Mouse (Mus musculus) hindbrain, embryonic 12.5 days (tissue): ENCODE results near the gene Btrc. TPM values are rescaled to one million over a fixed set of nuclear protein-coding genes. Genes with fewer than 3 reads are reported as not detected.
A peak's percentile ranks its signal among the peaks of the same experiment; 100 is the strongest.
"Not testable (repeated sequence)": the region's sequence is repeated elsewhere in the genome, so short reads cannot be mapped to it uniquely, and the experiment has no call there.

Experiments used
- ATAC-seq: fragments of 200-750 bp; cut with Nextera tagmentation; 2 replicates; pipeline ENCODE4 v1.8.0; 2017; ENCODE audit warnings: moderate TSS enrichment; ENCODE audit not compliant: low FRiP score
- H3K27ac ChIP-seq: fragments of 300-500 bp; sonication (generic); 2 replicates; pipeline ENCODE4 v1.5.1; 2016; ENCODE audit warnings: mild to moderate bottlenecking
- H3K27me3 ChIP-seq: fragments of 300-500 bp; sonication (generic); 2 replicates; pipeline ENCODE4 v1.6.1; 2016; ENCODE audit warnings: mild to moderate bottlenecking
- H3K36me3 ChIP-seq: fragments of 300-500 bp; sonication (generic); 2 replicates; pipeline ENCODE4 v1.6.1; 2016; ENCODE audit warnings: mild to moderate bottlenecking
- H3K4me1 ChIP-seq: fragments of 300-500 bp; sonication (generic); 2 replicates; pipeline ENCODE4 v1.6.1; 2016
- H3K4me2 ChIP-seq: fragments of 300-500 bp; sonication (generic); replicated peaks from 2 replicates; pipeline ENCODE4 v1.6.1; 2016; ENCODE audit warnings: mild to moderate bottlenecking
- H3K4me3 ChIP-seq: fragments of 300-500 bp; sonication (generic); 2 replicates; pipeline ENCODE4 v1.5.1; 2016; ENCODE audit warnings: mild to moderate bottlenecking
- H3K9ac ChIP-seq: fragments of 300-500 bp; sonication (generic); 2 replicates; pipeline ENCODE4 v1.6.1; 2016; ENCODE audit warnings: mild to moderate bottlenecking, moderate library complexity
- H3K9me3 ChIP-seq: fragments of 300-500 bp; sonication (generic); replicated peaks from 2 replicates; pipeline ENCODE4 v1.6.1; 2016; ENCODE audit warnings: mild to moderate bottlenecking
- WGBS: fragments of 180-500 bp; shearing (Covaris S2); methylation state at CpG from one replicate; pipeline ENCODE4 v1.1.7; 2016; 5-methylcytosine and 5-hydroxymethylcytosine counted together
- polyA plus RNA-seq: library from polyadenylated mRNA; unstranded; fragments of >200 nt; fragmentation: Nextera tagmentation; extraction: Ambion mirVana; gene quantifications from 2 replicates; pipeline ENCODE4 v1.2.1, GENCODE M21; 2016

Btrc gene
- polyA plus RNA-seq, 1 experiment from 2014 or later: 67.1 TPM

DNA sequence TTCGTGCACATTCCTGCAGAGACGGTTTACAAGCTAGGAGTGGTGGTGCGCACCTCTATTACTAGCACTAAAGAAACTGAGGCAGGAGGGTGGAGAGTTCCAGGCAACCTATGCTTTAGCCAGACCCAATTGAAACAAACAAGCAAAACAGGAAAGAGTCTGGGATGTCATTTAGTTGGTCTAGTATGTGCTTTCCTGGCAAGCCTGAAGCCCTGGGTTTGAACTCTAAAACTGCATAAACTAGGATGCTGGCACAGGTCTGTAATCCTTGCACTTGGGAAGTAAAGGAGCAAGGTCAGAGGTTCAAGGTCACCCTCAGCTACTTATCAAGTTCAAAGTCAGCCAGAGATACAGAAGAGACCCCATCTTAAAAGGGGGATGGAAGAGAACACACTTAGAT lies 178.5 kb downstream of the Btrc start:
- Histone ChIP-seq H3K27me3 (peaks cover 82% of the 10 kb centered on the region), H3K36me3 (no peaks in the 10 kb centered on the region), H3K4me2 (peak overlapping the region; percentile 73), H3K4me3 (peak overlapping the region; percentile 37), H3K9ac (peak overlapping the region; percentile 56; the same call in 1 of the 2 replicates), H3K27ac (peak overlapping the region; percentile 79), H3K4me1 (peaks cover 35% of the 10 kb centered on the region), H3K9me3 (no peaks in the 10 kb centered on the region)
- no peak for ATAC-seq
- WGBS: 11% methylated on average over 3 of the region's 3 CpGs

DNA sequence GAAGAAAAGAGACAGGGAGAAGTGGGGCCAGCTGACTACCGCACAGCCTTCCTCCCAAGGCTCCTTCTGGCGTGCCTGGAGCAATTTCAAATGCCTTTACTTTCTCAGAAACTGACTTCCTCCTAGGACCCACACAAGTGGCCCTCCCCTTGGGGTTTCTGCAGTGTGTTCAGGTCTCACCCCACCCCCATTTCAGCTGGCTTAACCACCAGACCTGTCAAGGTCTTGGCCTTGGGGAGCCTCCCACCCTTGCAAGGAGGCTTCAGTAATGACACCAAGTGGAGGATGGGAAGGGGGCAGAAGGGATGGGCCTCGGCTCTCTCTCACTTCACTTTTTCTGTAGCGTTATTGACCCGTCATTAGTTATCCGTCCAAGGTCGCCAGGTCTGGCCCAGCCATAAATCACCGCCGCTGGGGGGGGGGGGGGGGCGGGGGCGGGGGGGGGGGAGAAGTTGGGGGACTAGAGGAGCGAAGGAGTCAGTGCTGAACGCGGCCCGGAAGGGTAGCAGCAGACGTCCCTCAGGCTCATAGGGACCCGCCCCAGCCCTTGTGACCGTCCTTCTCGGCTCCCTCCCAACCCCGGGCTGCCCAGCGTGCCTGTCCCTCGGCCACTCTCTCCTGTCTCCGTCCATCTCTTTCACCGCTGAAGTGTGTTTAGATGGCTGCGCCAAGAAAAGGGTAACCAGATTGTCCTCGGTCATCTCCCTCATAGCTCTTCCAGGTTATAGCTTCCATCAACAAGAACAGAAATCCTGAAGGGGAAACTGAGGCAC lies 180.8 kb downstream of the Btrc start:
- Histone ChIP-seq H3K4me2 (peak overlapping the region; percentile 68), H3K27me3 (peaks cover 86% of the 10 kb centered on the region), H3K4me3 (peak overlapping the region; percentile 29), H3K9ac (peak overlapping the region; percentile 45), H3K4me1 (peaks cover 38% of the 10 kb centered on the region), H3K9me3 (no peaks in the 10 kb centered on the region), H3K36me3 (no peaks in the 10 kb centered on the region), H3K27ac (0 out of 2 replicates have a peak overlapping the region, but pooled peaks have one; percentile 23)
- 2% methylated on average over 20 of the region's 26 CpGs for WGBS
- ATAC-seq: no peak

DNA sequence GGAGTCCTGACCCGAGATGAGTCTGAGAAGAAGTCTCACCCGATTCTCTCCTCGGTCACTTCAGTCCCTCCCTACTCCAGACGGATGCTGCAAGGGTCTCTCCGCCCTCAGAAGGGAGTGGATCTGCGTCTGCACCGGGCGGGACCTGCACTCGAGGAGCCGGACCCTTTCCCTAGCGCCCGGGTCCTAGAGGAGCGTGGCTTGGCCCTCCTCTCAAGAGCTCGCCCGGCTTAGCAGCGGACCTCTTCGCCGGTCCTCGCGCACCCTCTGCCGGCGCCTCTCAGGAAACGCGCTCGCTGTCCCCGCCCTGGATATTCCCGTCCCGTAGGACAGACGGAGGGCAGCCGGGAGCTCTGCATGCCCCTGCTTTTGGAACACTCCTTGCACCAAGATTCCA lies 181.4 kb downstream of the Btrc start:
- Histone ChIP-seq H3K27me3 (peaks cover 86% of the 10 kb centered on the region), H3K4me1 (peaks cover 41% of the 10 kb centered on the region), H3K9ac (peak overlapping the region; percentile 45)

DNA sequence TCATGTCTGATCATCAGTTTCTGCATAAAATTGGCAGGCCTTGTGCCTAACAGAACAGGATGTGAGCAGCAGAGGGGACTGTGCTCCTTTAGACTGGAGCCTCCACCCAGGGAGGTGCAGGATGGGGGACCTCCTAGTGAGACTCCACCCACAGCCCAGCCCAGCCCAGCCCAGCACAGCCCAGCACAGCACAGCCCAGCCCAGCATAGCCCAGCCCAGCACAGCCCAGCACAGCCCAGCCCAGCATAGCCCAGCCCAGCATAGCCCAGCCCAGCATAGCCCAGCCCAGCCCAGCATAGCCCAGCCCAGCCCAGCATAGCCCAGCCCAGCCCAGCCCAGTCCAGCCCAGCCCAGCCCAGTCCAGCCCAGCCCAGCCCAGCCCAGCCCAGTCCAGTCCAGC lies 184.7 kb downstream of the Btrc start:
- H3K4me3 ChIP-seq, H3K27ac ChIP-seq, ATAC-seq: not testable (repeated sequence)

More for the DNA sequence above, 181.4 kb downstream of the Btrc start:
- H3K9me3 ChIP-seq: no peaks in the 10 kb centered on the region
- no peak overlapping the region for H3K27ac ChIP-seq
- peak; percentile 49 for ATAC-seq
- no peaks in the 10 kb centered on the region for H3K36me3 ChIP-seq
- H3K4me3 ChIP-seq: peak overlapping the region; percentile 29
- peak overlapping the region; percentile 68 for H3K4me2 ChIP-seq
- under 1% methylated on average over 30 of the region's 30 CpGs for WGBS

DNA sequence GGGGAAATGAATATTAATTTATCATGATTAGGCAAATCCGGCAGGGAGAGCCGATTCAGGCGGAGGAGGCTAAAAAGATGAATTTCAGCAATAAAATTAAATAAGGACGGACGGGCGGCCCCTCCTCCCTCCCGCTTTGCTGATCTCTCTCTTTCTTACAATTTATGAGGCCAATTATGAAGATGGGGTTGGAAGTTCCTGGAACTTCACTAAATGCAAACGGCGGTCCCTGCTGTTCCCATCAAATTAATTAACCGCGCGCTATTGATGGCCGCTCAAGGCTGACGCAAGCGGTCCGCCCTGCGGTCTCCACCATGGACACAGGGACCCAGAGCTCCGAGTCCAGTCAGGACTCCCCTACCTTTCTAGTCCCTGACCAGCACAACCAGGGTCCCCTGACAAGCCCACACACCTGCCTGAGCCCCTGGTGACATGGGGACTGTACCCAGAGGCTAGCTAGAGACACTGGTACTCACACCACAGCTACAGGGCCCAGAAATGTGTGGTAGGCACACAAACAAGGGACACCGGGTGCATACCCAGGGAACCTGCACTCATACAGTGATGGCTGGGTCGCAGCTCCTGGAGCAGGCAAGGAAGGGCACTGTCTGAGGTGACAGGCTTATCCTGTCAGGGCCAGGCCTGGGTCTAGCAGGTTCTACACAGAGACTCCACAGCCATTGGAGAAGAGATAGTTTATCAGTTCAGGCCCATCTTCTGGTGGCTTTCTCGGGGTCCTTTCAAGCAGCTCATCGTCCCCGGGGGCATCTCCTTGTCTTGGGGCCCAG lies 185.8 kb downstream of the Btrc start:
- H3K9ac ChIP-seq: no peak overlapping the region
- H3K4me1 ChIP-seq: peaks cover 14% of the 10 kb centered on the region
- H3K27me3 ChIP-seq: peaks cover 44% of the 10 kb centered on the region
- no peak overlapping the region for H3K4me2 ChIP-seq
- H3K36me3 ChIP-seq: peaks cover 15% of the 10 kb centered on the region
- no peak overlapping the region for H3K4me3 ChIP-seq
- H3K9me3 ChIP-seq: no peaks in the 10 kb centered on the region
- H3K27ac ChIP-seq: no peak overlapping the region
- 64% methylated on average over 23 of the region's 23 CpGs for WGBS
- no peak for ATAC-seq

More for the DNA sequence above, 184.7 kb downstream of the Btrc start:
- H3K4me2 ChIP-seq, H3K9ac ChIP-seq, H3K36me3 ChIP-seq, H3K9me3 ChIP-seq: not testable (repeated sequence)
- Histone ChIP-seq H3K4me1 (peaks cover 20% of the 10 kb centered on the region), H3K27me3 (peaks cover 55% of the 10 kb centered on the region)

DNA sequence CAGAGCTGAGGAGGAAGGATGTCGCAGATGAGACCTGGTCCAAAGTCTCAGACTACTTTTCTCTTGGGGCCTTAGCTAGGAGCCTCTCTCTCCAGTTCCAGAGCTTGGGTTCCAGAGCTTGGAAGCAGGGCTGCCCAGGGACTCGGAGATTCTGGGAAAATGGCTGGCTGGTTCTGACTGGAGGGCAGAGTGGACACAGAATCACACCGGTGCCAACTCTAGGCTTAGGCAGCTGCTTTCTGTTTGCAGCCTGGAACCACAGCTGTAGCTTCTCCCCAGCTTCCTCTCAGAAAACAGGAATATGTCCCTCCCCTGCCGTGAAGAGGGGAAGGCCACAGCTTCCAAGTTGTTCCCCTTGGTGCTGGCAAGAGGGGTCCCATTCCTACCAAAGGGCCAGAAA lies 186.4 kb downstream of the Btrc start:
- WGBS: 82% methylated on average over 4 of the region's 4 CpGs
- H3K27me3 ChIP-seq: peaks cover 40% of the 10 kb centered on the region
- H3K4me2 ChIP-seq: no peak overlapping the region
- H3K4me1 ChIP-seq: peaks cover 8% of the 10 kb centered on the region
- H3K4me3 ChIP-seq: no peak overlapping the region
- no peak overlapping the region for H3K27ac ChIP-seq
- H3K36me3 ChIP-seq: peaks cover 21% of the 10 kb centered on the region
- no peak overlapping the region for H3K9ac ChIP-seq
- no peak for ATAC-seq
- no peaks in the 10 kb centered on the region for H3K9me3 ChIP-seq

DNA sequence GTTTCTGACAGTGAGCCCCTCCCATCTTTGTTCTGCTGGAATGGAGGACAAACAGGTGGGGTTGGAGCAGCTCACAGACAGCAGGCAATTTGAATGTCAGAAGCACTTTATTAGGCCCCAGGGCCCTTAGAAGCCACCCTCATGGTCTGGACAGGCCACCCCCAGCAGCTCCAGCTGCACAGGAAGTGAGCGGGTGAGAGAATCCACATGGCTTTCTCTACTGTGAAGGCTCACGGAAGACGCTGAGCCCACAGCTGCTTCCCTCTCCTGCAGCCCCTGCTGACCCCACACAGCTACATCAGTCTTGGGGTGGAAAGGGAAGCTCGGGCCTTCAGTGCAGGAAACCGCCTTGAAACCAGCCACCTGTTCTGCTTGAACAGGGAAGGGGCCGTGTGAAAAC lies 188.7 kb downstream of the Btrc start:
- Histone ChIP-seq H3K36me3 (peaks cover 29% of the 10 kb centered on the region), H3K4me2 (no peak overlapping the region), H3K4me1 (peaks cover 8% of the 10 kb centered on the region; the same call in 1 of the 2 replicates), H3K4me3 (no peak overlapping the region), H3K27ac (no peak overlapping the region), H3K9ac (no peak overlapping the region), H3K27me3 (peaks cover 20% of the 10 kb centered on the region), H3K9me3 (no peaks in the 10 kb centered on the region)
- ATAC-seq: no peak
- 83% methylated on average over 6 of the region's 6 CpGs for WGBS

DNA sequence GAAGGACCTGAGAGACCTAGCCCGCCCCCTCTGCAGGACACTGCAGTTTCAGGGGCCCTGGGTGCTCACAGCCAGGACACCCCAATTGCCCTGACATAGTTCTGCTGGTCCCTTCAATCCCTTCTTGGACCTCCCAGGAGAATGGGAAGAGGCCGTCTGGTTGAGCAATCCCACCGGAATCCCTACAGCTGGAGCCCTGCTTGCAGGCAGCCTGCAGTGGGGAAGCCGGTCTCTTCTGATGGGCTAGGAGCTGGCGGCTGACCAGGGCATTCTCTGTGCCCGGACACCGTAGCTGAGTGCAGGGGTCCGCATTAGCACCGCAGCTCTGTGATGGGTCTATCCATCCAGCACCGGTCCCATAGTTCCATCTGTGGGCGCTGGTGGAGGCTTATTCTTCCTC lies 190.6 kb downstream of the Btrc start:
- no peak for ATAC-seq
- 0 out of 2 replicates have a peak, but pooled peaks cover 4% of the 10 kb centered on the region for H3K4me1 ChIP-seq
- no peak overlapping the region for H3K9ac ChIP-seq
- H3K4me3 ChIP-seq: no peak overlapping the region
- no peaks in the 10 kb centered on the region for H3K9me3 ChIP-seq
- WGBS: 90% methylated on average over 11 of the region's 11 CpGs
- H3K27ac ChIP-seq: no peak overlapping the region
- peaks cover 6% of the 10 kb centered on the region for H3K27me3 ChIP-seq
- peaks cover 34% of the 10 kb centered on the region for H3K36me3 ChIP-seq
- no peak overlapping the region for H3K4me2 ChIP-seq

DNA sequence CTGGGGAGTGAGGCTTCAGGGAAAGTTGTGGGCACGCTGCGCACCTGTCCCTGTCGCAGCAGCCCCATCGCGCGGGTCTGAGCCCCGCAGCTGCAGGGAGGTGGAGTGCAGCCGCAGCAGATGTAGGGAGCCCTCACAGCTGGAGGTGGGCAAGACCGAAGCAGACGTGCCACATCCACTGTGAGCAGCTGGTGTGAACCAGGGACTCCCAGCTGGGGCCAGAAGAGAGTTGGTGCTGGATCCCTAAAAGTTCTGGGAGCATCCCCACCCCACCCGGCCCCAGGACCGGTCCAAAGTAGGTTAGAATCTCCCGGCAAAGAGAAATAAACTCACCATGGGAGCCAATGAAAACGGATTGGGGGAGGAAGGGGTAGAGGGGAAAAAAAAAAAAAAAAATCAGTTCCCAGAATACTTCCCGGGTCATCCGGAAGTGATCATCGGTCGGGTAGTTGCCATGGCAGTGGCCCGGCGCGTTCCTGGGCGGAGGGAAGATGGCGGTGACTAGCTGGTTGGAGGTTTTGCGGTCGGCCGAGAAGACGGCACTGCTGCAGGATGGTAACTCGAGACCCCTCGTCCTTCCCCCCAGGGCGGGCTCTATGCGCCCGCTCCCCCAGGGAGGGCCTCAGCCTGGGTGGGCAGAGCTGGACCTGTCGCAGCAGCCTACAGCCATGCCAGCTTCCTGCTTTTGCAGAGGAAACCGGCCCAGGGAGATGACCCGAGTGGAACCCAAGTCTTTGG lies 196.8 kb downstream of the Btrc start, which contains the start of the genes Poll and Gm17018:
Gene Poll (minus strand): TSS at position 379 of the 738 bp plus-strand sequence.
Gene Gm17018 (plus strand): TSS at position 463 of the 738 bp plus-strand sequence.
- 0% methylated on average over 34 of the region's 35 CpGs for WGBS
- ATAC-seq: peak; percentile 85
- H3K9ac ChIP-seq: peak within 1 kb of the TSS; percentile 87
- H3K4me3 ChIP-seq: peak within 1 kb of the TSS; percentile 72
- peak within 1 kb of the TSS; percentile 96 for H3K4me2 ChIP-seq
- H3K9me3 ChIP-seq: no peaks in the 10 kb centered on the region
- no peaks in the 10 kb centered on the region for H3K27me3 ChIP-seq
- H3K27ac ChIP-seq: peak within 1 kb of the TSS; percentile 73
- peaks cover 11% of the 10 kb centered on the region; the same call in 1 of the 2 replicates for H3K36me3 ChIP-seq
- peaks cover 11% of the 10 kb centered on the region for H3K4me1 ChIP-seq

DNA sequence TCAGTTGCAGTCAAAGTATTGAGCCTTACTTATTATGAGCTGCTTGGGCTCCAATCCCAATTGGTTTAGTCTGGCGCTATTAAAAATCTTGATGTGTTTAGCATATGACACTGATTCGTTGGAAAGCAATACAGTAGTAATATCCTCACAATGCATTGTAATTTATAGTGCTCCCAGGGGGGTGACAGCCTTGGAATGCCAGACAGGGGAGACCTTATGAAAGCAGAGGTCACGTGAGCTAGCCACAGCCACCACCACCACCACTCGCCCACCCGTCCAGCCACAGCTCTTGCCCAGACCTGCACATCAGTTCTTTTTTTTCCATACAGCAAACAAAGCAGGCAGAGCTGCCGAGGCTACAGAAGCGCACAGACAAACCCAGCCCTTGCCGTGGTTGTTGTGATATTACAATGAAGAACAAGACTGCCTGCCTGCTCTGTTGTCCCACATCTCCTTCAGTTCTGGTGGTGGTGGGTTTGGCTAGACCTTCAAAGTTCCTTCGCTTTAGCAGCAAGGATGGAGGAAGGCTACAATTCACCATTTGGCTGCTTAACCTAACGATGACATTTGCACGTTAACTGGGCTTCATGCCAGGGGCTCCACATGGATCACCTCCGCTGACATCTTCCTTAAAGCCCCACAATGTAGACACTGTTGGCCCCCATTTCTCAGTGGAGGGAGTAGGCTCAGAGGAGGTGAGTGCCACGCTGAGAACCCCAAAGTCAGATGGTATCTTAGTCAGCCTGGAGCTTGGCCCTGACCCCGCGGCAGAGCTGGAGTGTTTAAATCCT lies 202.6 kb downstream of the Btrc start:
- WGBS: 61% methylated on average over 15 of the region's 15 CpGs
- no peak overlapping the region for H3K4me2 ChIP-seq
- H3K36me3 ChIP-seq: no peaks in the 10 kb centered on the region; the same call in 1 of the 2 replicates
- ATAC-seq: no peak
- peaks cover 19% of the 10 kb centered on the region for H3K4me1 ChIP-seq
- H3K27ac ChIP-seq: peak overlapping the region; percentile 19; the same call in 1 of the 2 replicates
- H3K9me3 ChIP-seq: no peaks in the 10 kb centered on the region
- H3K27me3 ChIP-seq: peaks cover 4% of the 10 kb centered on the region; the same call in 1 of the 2 replicates
- H3K9ac ChIP-seq: no peak overlapping the region
- H3K4me3 ChIP-seq: no peak overlapping the region

DNA sequence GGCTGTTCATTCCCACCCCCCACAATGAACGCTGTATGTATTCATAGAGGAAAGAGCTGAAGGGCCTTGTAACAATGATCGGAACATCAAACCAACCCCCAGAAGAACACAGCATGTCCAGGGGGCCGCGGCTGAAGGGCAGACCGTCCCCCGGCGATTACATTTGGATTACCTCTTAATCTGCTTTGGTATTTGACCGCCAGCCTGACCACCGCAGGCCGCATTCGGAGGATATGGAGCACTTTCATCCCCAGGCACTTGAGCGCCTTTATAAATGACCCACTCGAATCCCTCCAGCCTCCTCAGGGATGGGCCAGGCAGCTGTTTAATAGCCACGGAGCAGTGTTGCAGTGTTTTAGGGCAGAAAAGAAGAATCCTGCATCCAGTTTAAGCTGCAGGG lies 203.8 kb downstream of the Btrc start:
- Histone ChIP-seq H3K36me3 (peaks cover under 1% of the 10 kb centered on the region), H3K4me1 (peaks cover 17% of the 10 kb centered on the region), H3K4me3 (no peak overlapping the region), H3K4me2 (no peak overlapping the region), H3K27me3 (peaks cover 4% of the 10 kb centered on the region; the same call in 1 of the 2 replicates), H3K9me3 (no peaks in the 10 kb centered on the region), H3K9ac (no peak overlapping the region), H3K27ac (0 out of 2 replicates have a peak overlapping the region, but pooled peaks have one; percentile 23)
- WGBS: 40% methylated on average over 14 of the region's 14 CpGs
- ATAC-seq: no peak
